Mouse (Mus musculus): ENCODE measurements around the gene Setd5. TPM values are rescaled to one million over a fixed set of nuclear protein-coding genes. Genes with fewer than 3 reads are reported as not detected.

The Setd5 gene
- polyA plus RNA-seq, 1 experiment from 2014 or later: 90.0 TPM

DNA sequence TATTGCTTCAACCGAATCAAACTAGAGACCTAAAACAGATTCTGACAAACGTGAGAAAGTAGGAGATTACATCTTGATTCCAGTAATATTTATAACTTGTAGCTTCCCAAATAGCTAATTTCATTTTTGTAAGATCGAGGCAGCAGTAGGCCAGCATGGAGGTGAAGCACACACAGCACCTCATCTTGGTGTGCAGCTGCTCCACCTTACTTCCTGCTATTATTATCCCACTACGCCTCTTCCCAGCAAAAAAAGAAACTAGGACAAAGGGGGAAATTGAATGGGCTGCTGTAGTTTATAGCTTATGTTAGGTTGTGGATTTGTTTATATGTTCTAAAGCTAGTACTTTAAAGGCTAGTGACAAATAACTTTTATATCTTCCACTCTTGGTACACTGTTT lies 7.4 kb downstream of the Setd5 start:
- 61% methylated on average over 4 of the region's 4 CpGs for WGBS
- H3K4me2 ChIP-seq (ENCODE audit: low read length): no peak overlapping the region
- H3K4me1 ChIP-seq (replicated peaks; ENCODE audit: control insufficient read depth, insufficient read depth, low read length): peaks cover 25% of the 10 kb centered on the region
- no peak overlapping the region for H3K27ac ChIP-seq (ENCODE audit: low read depth)
- ATAC-seq (replicated peaks; ENCODE audit: low FRiP score, low TSS enrichment, low read depth) (no peak), DNase-seq (ENCODE audit: low spot score) (no peak)
- H3K36me3 ChIP-seq (ENCODE audit: control insufficient read depth, insufficient read depth, low read length): peaks cover 3% of the 10 kb centered on the region; the same call in 1 of the 2 replicates
- no peak overlapping the region for H3K9ac ChIP-seq (ENCODE audit: low read length)
- H3K27me3 ChIP-seq (replicated peaks; ENCODE audit: control insufficient read depth, insufficient read depth, low read length): no peaks in the 10 kb centered on the region
- no peaks in the 10 kb centered on the region for H3K9me3 ChIP-seq (ENCODE audit: control insufficient read depth, low read length)
- H3K4me3 ChIP-seq (ENCODE audit: low read depth, low read length): no peak overlapping the region

DNA sequence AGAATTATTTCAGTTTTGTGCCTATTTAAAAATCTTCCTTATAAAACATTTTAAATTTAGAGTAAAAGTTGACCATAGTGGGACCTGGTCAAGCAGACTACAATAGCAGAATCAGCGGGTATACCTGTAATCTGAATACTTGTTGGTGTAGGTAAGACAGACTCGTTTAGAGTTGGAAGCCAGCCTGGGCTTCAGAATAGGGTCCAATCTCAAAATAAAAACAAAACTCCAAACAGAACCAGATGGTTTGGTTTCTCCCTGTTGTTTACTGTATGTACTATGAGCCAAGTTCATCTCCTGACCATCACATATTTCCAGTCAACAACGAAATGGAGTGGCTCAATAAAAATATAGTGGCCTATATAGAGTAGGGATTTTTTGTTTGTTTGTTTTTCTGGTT lies 16.0 kb downstream of the Setd5 start:
- Histone ChIP-seq H3K9ac (ENCODE audit: low read length) (no peak overlapping the region), H3K4me3 (ENCODE audit: low read depth, low read length) (no peak overlapping the region), H3K27ac (ENCODE audit: low read depth) (no peak overlapping the region), H3K27me3 (replicated peaks; ENCODE audit: control insufficient read depth, insufficient read depth, low read length) (no peaks in the 10 kb centered on the region), H3K9me3 (ENCODE audit: control insufficient read depth, low read length) (no peaks in the 10 kb centered on the region), H3K4me1 (replicated peaks; ENCODE audit: control insufficient read depth, insufficient read depth, low read length) (peaks cover 3% of the 10 kb centered on the region; the same call in 1 of the 2 replicates), H3K36me3 (ENCODE audit: control insufficient read depth, insufficient read depth, low read length) (no peaks in the 10 kb centered on the region), H3K4me2 (ENCODE audit: low read length) (no peak overlapping the region)
- DNase-seq (ENCODE audit: low spot score) (no peak), ATAC-seq (replicated peaks; ENCODE audit: low FRiP score, low TSS enrichment, low read depth) (no peak)
- 87% methylated on average over 3 of the region's 3 CpGs for WGBS

DNA sequence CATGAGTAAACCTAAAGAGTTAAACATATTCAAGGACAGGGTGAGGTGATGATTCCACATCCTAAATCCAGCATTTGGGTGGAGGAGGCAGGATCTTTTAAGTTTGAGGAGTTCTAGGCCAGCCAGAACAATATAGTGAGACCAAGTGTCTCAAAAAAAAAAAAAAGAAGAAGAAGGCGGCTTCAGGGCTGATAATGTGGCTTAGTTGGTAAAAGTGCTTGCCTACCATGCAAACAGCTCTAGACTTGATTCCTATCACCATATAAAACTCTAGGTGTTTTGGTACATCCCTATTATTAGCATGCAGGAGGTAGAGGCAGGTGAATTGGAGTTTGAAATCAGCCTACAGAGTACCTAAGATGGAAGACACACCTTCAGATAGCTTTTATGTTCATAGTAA lies 18.4 kb downstream of the Setd5 start:
- no peak overlapping the region for H3K4me3 ChIP-seq (ENCODE audit: low read depth, low read length)
- no peaks in the 10 kb centered on the region for H3K27me3 ChIP-seq (replicated peaks; ENCODE audit: control insufficient read depth, insufficient read depth, low read length)
- 87% methylated on average over 1 of the region's 1 CpGs for WGBS
- H3K9ac ChIP-seq (ENCODE audit: low read length): no peak overlapping the region
- peaks cover 21% of the 10 kb centered on the region for H3K4me1 ChIP-seq (replicated peaks; ENCODE audit: control insufficient read depth, insufficient read depth, low read length)
- H3K27ac ChIP-seq (ENCODE audit: low read depth): no peak overlapping the region
- ATAC-seq (replicated peaks; ENCODE audit: low FRiP score, low TSS enrichment, low read depth): no peak
- no peak for DNase-seq (ENCODE audit: low spot score)
- no peak overlapping the region for H3K4me2 ChIP-seq (ENCODE audit: low read length)
- H3K9me3 ChIP-seq (ENCODE audit: control insufficient read depth, low read length): no peaks in the 10 kb centered on the region
- no peaks in the 10 kb centered on the region for H3K36me3 ChIP-seq (ENCODE audit: control insufficient read depth, insufficient read depth, low read length)

DNA sequence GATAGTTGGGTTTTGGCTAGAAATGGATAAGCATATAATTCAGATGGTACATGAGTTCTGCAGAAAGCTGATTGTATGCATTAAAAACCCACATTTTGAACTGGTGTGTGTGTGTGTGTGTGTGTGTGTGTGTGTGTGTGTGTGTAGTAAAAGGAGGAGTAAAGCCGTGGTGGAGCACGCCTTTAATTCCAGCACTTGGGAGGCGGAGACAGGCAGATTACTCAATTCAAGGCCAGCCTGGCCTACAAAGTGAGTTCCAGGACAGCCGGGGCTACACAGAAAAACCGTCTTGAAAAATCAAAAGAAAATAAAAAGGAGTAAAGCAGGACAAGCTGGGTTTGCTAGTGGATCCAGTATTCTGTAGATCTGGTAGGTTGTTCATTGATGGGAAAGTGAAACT lies 20.5 kb downstream of the Setd5 start:
- DNase-seq (ENCODE audit: low spot score): no peak
- 89% methylated on average over 5 of the region's 5 CpGs for WGBS
- Histone ChIP-seq H3K4me3 (ENCODE audit: low read depth, low read length) (no peak overlapping the region), H3K4me1 (replicated peaks; ENCODE audit: control insufficient read depth, insufficient read depth, low read length) (peaks cover 25% of the 10 kb centered on the region), H3K9me3 (ENCODE audit: control insufficient read depth, low read length) (no peaks in the 10 kb centered on the region), H3K27me3 (replicated peaks; ENCODE audit: control insufficient read depth, insufficient read depth, low read length) (no peaks in the 10 kb centered on the region), H3K27ac (ENCODE audit: low read depth) (no peak overlapping the region), H3K36me3 (ENCODE audit: control insufficient read depth, insufficient read depth, low read length) (no peaks in the 10 kb centered on the region), H3K4me2 (ENCODE audit: low read length) (no peak overlapping the region), H3K9ac (ENCODE audit: low read length) (no peak overlapping the region)
- no peak for ATAC-seq (replicated peaks; ENCODE audit: low FRiP score, low TSS enrichment, low read depth)

DNA sequence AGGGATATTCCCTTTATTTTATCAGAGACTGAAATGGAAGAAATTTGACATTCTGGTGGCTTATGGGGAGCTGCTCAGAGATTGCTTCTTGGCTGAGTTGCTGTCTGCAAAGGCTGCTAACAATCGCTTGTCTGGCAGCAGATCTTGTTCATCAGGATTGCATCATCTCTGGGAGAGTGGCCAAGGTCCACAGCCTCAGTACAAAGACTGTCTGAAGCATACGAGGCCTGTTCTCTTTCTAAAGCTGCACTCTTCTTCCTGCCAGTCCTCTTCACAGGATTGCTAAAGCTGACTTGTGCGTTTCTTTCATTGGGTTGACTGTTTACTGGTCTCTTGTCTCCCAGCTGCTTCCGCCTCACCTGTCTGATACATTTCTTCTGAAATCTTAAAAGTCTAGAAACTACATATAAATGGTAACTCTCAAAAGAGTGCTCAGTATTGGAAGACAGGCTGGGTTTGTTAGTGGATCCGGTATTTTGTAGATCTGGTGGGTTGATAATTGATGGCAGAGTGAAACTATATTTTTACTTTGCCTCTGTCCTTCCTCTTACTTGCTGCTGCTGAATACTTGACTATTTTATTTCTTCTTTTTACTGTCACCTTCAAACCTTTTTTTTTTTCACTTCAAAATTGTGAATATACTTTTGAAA lies 22.6 kb downstream of the Setd5 start:
- DNase-seq (ENCODE audit: low spot score) (peak; percentile 84), ATAC-seq (replicated peaks; ENCODE audit: low FRiP score, low TSS enrichment, low read depth) (peak; percentile 84)
- Histone ChIP-seq H3K27ac (ENCODE audit: low read depth) (peak overlapping the region; percentile 87), H3K4me3 (ENCODE audit: low read depth, low read length) (no peak overlapping the region; the same call in 1 of the 2 replicates), H3K36me3 (ENCODE audit: control insufficient read depth, insufficient read depth, low read length) (0 out of 2 replicates have a peak, but pooled peaks cover under 1% of the 10 kb centered on the region), H3K4me1 (replicated peaks; ENCODE audit: control insufficient read depth, insufficient read depth, low read length) (peaks cover 25% of the 10 kb centered on the region), H3K27me3 (replicated peaks; ENCODE audit: control insufficient read depth, insufficient read depth, low read length) (no peaks in the 10 kb centered on the region), H3K9ac (ENCODE audit: low read length) (no peak overlapping the region), H3K4me2 (ENCODE audit: low read length) (peak overlapping the region; percentile 39), H3K9me3 (ENCODE audit: control insufficient read depth, low read length) (no peaks in the 10 kb centered on the region)
- 17% methylated on average over 5 of the region's 5 CpGs for WGBS

DNA sequence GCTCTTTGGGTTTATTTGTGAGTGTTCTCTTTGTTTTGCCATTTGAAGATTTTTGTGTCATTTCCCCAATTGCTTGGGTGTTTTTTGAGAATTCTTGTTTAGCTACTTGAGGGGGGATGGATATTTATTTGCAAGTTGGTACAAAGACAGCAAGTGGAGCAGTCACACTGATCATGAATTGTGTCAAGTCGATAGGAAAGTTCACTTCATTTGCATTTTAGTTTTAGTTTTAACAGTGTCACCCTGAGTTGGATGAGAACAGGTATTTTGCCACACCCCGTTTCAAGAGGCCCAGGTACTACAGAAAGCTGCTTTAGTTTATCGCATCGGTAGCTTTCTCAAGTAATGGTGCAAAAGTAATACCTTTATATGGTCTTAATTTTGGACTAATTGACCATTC lies 25.4 kb downstream of the Setd5 start:
- 82% methylated on average over 4 of the region's 4 CpGs for WGBS
- no peaks in the 10 kb centered on the region for H3K27me3 ChIP-seq (replicated peaks; ENCODE audit: control insufficient read depth, insufficient read depth, low read length)
- no peak overlapping the region for H3K9ac ChIP-seq (ENCODE audit: low read length)
- no peak overlapping the region for H3K4me3 ChIP-seq (ENCODE audit: low read depth, low read length)
- peaks cover 17% of the 10 kb centered on the region for H3K36me3 ChIP-seq (ENCODE audit: control insufficient read depth, insufficient read depth, low read length)
- DNase-seq (ENCODE audit: low spot score): no peak
- ATAC-seq (replicated peaks; ENCODE audit: low FRiP score, low TSS enrichment, low read depth): no peak
- no peak overlapping the region for H3K4me2 ChIP-seq (ENCODE audit: low read length)
- peaks cover 23% of the 10 kb centered on the region for H3K4me1 ChIP-seq (replicated peaks; ENCODE audit: control insufficient read depth, insufficient read depth, low read length)
- H3K27ac ChIP-seq (ENCODE audit: low read depth): no peak overlapping the region
- H3K9me3 ChIP-seq (ENCODE audit: control insufficient read depth, low read length): no peaks in the 10 kb centered on the region

DNA sequence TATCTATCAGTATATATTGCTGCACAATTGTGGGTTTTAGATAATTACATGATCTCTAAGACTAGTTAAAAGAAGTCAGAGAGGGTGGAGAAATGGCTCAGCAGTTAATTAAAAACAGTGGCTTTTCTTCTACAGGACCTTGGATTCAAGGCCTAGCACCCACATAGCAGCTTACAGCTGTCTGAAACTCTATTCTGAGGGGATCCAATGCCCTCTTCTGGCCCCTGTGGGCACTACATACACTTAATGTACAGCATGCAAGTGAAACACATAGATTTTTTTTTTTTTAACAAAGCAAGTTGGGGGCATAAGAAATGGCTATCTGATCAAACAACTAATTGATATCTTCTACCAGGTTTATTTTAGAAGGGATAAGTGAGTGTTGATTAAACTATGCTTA lies 26.6 kb downstream of the Setd5 start:
- Histone ChIP-seq H3K9ac (ENCODE audit: low read length) (no peak overlapping the region), H3K27me3 (replicated peaks; ENCODE audit: control insufficient read depth, insufficient read depth, low read length) (no peaks in the 10 kb centered on the region), H3K4me2 (ENCODE audit: low read length) (no peak overlapping the region), H3K27ac (ENCODE audit: low read depth) (no peak overlapping the region), H3K4me3 (ENCODE audit: low read depth, low read length) (no peak overlapping the region), H3K4me1 (replicated peaks; ENCODE audit: control insufficient read depth, insufficient read depth, low read length) (peaks cover 18% of the 10 kb centered on the region), H3K9me3 (ENCODE audit: control insufficient read depth, low read length) (no peaks in the 10 kb centered on the region), H3K36me3 (ENCODE audit: control insufficient read depth, insufficient read depth, low read length) (peaks cover 22% of the 10 kb centered on the region)
- ATAC-seq (replicated peaks; ENCODE audit: low FRiP score, low TSS enrichment, low read depth) (no peak), DNase-seq (ENCODE audit: low spot score) (peak; percentile 61)

DNA sequence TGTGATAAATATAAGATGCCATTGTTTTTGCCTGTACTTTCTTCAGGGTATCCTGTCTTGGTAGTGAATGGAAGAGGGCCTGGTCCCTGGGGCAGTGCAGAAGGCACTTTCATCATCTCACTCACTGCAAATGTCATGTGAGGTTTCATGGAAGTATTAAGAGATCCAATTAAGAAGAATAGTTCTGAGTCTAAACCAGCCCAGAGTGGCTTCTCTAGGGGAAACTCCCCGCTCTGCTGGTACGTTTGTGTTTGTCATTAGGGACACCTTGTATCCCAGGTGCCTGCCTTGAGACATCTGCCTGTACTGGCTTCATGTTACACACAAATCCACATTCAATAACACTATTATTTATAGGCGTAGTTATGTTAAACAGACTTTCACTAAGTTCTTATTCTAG lies 32.2 kb downstream of the Setd5 start:
- no peaks in the 10 kb centered on the region for H3K27me3 ChIP-seq (replicated peaks; ENCODE audit: control insufficient read depth, insufficient read depth, low read length)
- H3K9me3 ChIP-seq (ENCODE audit: control insufficient read depth, low read length): no peaks in the 10 kb centered on the region
- H3K4me2 ChIP-seq (ENCODE audit: low read length): no peak overlapping the region
- H3K4me1 ChIP-seq (replicated peaks; ENCODE audit: control insufficient read depth, insufficient read depth, low read length): no peaks in the 10 kb centered on the region
- peaks cover 77% of the 10 kb centered on the region for H3K36me3 ChIP-seq (ENCODE audit: control insufficient read depth, insufficient read depth, low read length)
- H3K4me3 ChIP-seq (ENCODE audit: low read depth, low read length): no peak overlapping the region
- H3K27ac ChIP-seq (ENCODE audit: low read depth): no peak overlapping the region
- H3K9ac ChIP-seq (ENCODE audit: low read length): no peak overlapping the region
- ATAC-seq (replicated peaks; ENCODE audit: low FRiP score, low TSS enrichment, low read depth) (no peak), DNase-seq (ENCODE audit: low spot score) (no peak)
- WGBS: 91% methylated on average over 3 of the region's 3 CpGs

DNA sequence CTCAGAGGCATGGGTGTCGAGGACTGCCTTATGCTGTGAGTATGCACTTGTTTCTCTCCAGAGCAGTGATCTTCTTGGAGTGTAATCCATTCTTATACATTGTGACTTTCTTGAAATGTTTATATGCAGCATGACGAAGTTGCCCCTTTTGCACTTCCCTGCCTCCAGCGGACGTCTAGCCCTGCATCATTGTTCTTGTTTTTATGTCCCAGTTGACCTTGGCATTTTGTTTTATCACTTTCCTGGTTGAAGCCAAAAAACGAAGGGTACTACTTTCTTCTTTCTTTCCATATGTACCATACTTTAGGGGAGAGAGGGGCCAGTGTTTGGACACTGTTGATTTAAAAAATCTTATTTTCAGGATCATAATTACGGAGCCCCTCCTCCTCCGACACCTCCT lies 32.8 kb downstream of the Setd5 start:
- H3K27me3 ChIP-seq (replicated peaks; ENCODE audit: control insufficient read depth, insufficient read depth, low read length): no peaks in the 10 kb centered on the region
- H3K9me3 ChIP-seq (ENCODE audit: control insufficient read depth, low read length): no peaks in the 10 kb centered on the region
- DNase-seq (ENCODE audit: low spot score) (no peak), ATAC-seq (replicated peaks; ENCODE audit: low FRiP score, low TSS enrichment, low read depth) (no peak)
- peaks cover 80% of the 10 kb centered on the region for H3K36me3 ChIP-seq (ENCODE audit: control insufficient read depth, insufficient read depth, low read length)
- H3K4me1 ChIP-seq (replicated peaks; ENCODE audit: control insufficient read depth, insufficient read depth, low read length): no peaks in the 10 kb centered on the region
- WGBS: 81% methylated on average over 7 of the region's 7 CpGs
- H3K4me2 ChIP-seq (ENCODE audit: low read length): no peak overlapping the region
- no peak overlapping the region for H3K4me3 ChIP-seq (ENCODE audit: low read depth, low read length)
- no peak overlapping the region for H3K27ac ChIP-seq (ENCODE audit: low read depth)
- no peak overlapping the region for H3K9ac ChIP-seq (ENCODE audit: low read length)

Measured in intestine, embryonic 14.5 days (tissue).